Mouse (Mus musculus): ENCODE measurements around the gene Sort1.

- TF ChIP-seq ZNF384 (IDR thresholded peaks at IDR 0.05; ENCODE audit: low read depth, low read length) (no peak), HCFC1 (IDR thresholded peaks at IDR 0.05; ENCODE audit: borderline replicate concordance, insufficient read depth, low read length) (no peak)
Observed at GRCm38 (mm10) chr3:108357051-108357450, 73.2 kb downstream of the Sort1 start.
